Mouse (Mus musculus): ENCODE data around the gene Msi2. TPM values are rescaled to one million over a fixed set of nuclear protein-coding genes. Genes with fewer than 3 reads are reported as not detected.

The Msi2 gene
- polyA plus RNA-seq, 1 experiment from 2014 or later = 25.6 TPM

DNA sequence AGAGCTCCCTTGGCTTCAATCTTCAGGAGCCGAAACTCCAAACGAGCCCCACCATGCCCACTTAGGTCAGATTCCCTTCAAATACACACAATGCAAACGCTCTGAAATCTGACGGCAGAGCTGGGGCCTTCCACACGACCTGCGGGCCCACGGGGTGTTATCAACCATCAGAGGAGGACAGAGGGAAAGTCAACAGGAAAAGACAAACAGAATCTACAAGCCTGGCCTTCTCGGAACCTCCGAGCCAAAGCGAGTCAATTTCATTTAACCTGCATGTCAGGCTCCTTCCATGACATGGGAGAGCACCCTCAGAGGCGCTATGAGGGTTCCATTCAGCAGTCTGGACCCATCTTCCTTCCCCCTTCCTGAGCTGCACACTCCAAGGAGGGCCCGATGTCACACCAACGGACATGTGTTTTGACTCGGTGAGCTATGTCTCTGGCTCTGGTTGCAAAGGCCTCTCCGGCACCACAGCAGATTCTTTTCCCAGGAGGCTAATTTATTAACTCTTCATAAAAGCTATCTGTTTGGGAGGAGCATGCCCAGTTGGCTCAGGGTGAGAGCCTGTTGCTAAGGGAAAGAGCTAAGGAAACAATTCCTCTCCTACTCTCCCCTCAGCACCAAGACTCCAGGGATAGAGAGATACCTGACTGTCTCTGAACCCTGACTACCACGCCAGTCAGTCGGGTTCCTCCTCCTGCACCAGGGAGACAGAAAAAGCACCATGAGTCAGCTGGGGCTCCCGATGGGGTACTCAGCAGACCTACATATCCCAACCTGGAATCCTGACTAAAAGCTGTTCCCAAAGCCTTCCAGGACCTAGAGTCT, 42.6 kb downstream of the Msi2 start:
- Histone ChIP-seq H3K27ac (ENCODE audit: low read depth, low read length) (peak overlapping the region; percentile 62; the same call in 1 of the 2 replicates), H3K9me3 (ENCODE audit: control insufficient read depth, low read length) (no peaks in the 10 kb centered on the region), H3K4me2 (ENCODE audit: low read depth, low read length) (no peak overlapping the region), H3K9ac (replicated peaks; ENCODE audit: low read depth, low read length) (no peak overlapping the region), H3K27me3 (ENCODE audit: control insufficient read depth, insufficient read depth, low read length) (no peaks in the 10 kb centered on the region), H3K36me3 (ENCODE audit: control insufficient read depth, insufficient read depth, low read length) (peaks cover 18% of the 10 kb centered on the region; the same call in 1 of the 2 replicates), H3K4me3 (ENCODE audit: low read depth, low read length) (no peak overlapping the region), H3K4me1 (ENCODE audit: control insufficient read depth, insufficient read depth, low read length) (peaks cover 14% of the 10 kb centered on the region)
- 0 out of 2 replicates have a peak, but pooled peaks have one; percentile 49 for ATAC-seq (ENCODE audit: low read depth)
- WGBS = 68% methylated on average over 18 of the region's 18 CpGs

GRCm38 (mm10) chr11:88674075-88674474, 44.2 kb downstream of the Msi2 start:
- H3K27ac ChIP-seq (ENCODE audit: low read depth, low read length) = no peak overlapping the region

GRCm38 (mm10) chr11:88670925-88671324, 47.4 kb downstream of the Msi2 start:
- WGBS = 75% methylated on average over 5 of the region's 5 CpGs
- H3K27ac ChIP-seq (ENCODE audit: low read depth, low read length) = no peak overlapping the region
- peaks cover 12% of the 10 kb centered on the region; the same call in 1 of the 2 replicates for H3K36me3 ChIP-seq (ENCODE audit: control insufficient read depth, insufficient read depth, low read length)

More at GRCm38 (mm10) chr11:88674075-88674474, 44.2 kb downstream of the Msi2 start:
- Histone ChIP-seq H3K4me2 (ENCODE audit: low read depth, low read length) (no peak overlapping the region), H3K9me3 (ENCODE audit: control insufficient read depth, low read length) (no peaks in the 10 kb centered on the region), H3K4me3 (ENCODE audit: low read depth, low read length) (no peak overlapping the region), H3K4me1 (ENCODE audit: control insufficient read depth, insufficient read depth, low read length) (peaks cover 14% of the 10 kb centered on the region), H3K27me3 (ENCODE audit: control insufficient read depth, insufficient read depth, low read length) (no peaks in the 10 kb centered on the region), H3K9ac (replicated peaks; ENCODE audit: low read depth, low read length) (no peak overlapping the region), H3K36me3 (ENCODE audit: control insufficient read depth, insufficient read depth, low read length) (peaks cover 12% of the 10 kb centered on the region; the same call in 1 of the 2 replicates)
- 92% methylated on average over 9 of the region's 9 CpGs for WGBS
- no peak for ATAC-seq (ENCODE audit: low read depth)

GRCm38 (mm10) chr11:88669106-88669505, 49.2 kb downstream of the Msi2 start:
- WGBS = 94% methylated on average over 7 of the region's 7 CpGs
- no peak overlapping the region for H3K4me3 ChIP-seq (ENCODE audit: low read depth, low read length)
- 0 out of 2 replicates have a peak, but pooled peaks cover 4% of the 10 kb centered on the region for H3K4me1 ChIP-seq (ENCODE audit: control insufficient read depth, insufficient read depth, low read length)
- H3K27ac ChIP-seq (ENCODE audit: low read depth, low read length) = no peak overlapping the region
- H3K9ac ChIP-seq (replicated peaks; ENCODE audit: low read depth, low read length) = no peak overlapping the region
- H3K36me3 ChIP-seq (ENCODE audit: control insufficient read depth, insufficient read depth, low read length) = peaks cover 12% of the 10 kb centered on the region; the same call in 1 of the 2 replicates
- no peaks in the 10 kb centered on the region for H3K9me3 ChIP-seq (ENCODE audit: control insufficient read depth, low read length)
- ATAC-seq (ENCODE audit: low read depth) = no peak
- H3K27me3 ChIP-seq (ENCODE audit: control insufficient read depth, insufficient read depth, low read length) = no peaks in the 10 kb centered on the region
- H3K4me2 ChIP-seq (ENCODE audit: low read depth, low read length) = no peak overlapping the region

More at GRCm38 (mm10) chr11:88670925-88671324, 47.4 kb downstream of the Msi2 start:
- H3K9me3 ChIP-seq (ENCODE audit: control insufficient read depth, low read length) = no peaks in the 10 kb centered on the region
- no peaks in the 10 kb centered on the region for H3K27me3 ChIP-seq (ENCODE audit: control insufficient read depth, insufficient read depth, low read length)
- peaks cover 2% of the 10 kb centered on the region; the same call in 1 of the 2 replicates for H3K4me1 ChIP-seq (ENCODE audit: control insufficient read depth, insufficient read depth, low read length)
- no peak overlapping the region for H3K9ac ChIP-seq (replicated peaks; ENCODE audit: low read depth, low read length)
- H3K4me3 ChIP-seq (ENCODE audit: low read depth, low read length) = no peak overlapping the region
- ATAC-seq (ENCODE audit: low read depth) = no peak
- no peak overlapping the region for H3K4me2 ChIP-seq (ENCODE audit: low read depth, low read length)

DNA sequence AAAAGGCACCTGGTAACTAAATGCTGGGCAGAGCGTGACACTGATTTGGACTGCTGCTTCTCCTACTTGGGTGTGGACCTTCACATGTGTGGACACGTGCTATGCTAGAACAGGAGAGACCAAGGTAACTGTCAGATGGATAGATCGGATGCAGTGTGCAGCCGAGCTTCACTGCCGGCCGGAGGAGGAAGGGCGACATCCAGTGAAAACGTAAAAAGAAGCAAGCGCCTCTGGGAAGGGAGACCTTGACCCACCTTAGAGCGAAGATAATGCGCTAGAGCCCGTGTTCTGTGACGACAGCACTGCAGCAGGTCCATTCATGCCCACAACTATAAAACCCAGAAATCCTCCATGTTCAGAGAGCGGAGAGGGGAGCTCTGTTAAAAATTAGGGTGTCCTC, 50.0 kb downstream of the Msi2 start:
- H3K36me3 ChIP-seq (ENCODE audit: control insufficient read depth, insufficient read depth, low read length) = peaks cover 12% of the 10 kb centered on the region; the same call in 1 of the 2 replicates
- H3K27me3 ChIP-seq (ENCODE audit: control insufficient read depth, insufficient read depth, low read length) = no peaks in the 10 kb centered on the region
- no peak overlapping the region for H3K9ac ChIP-seq (replicated peaks; ENCODE audit: low read depth, low read length)
- 92% methylated on average over 14 of the region's 14 CpGs for WGBS
- no peak for ATAC-seq (ENCODE audit: low read depth)
- H3K4me2 ChIP-seq (ENCODE audit: low read depth, low read length) = no peak overlapping the region
- H3K4me3 ChIP-seq (ENCODE audit: low read depth, low read length) = no peak overlapping the region
- 0 out of 2 replicates have a peak, but pooled peaks cover 4% of the 10 kb centered on the region for H3K4me1 ChIP-seq (ENCODE audit: control insufficient read depth, insufficient read depth, low read length)
- H3K9me3 ChIP-seq (ENCODE audit: control insufficient read depth, low read length) = no peaks in the 10 kb centered on the region
- no peak overlapping the region for H3K27ac ChIP-seq (ENCODE audit: low read depth, low read length)

DNA sequence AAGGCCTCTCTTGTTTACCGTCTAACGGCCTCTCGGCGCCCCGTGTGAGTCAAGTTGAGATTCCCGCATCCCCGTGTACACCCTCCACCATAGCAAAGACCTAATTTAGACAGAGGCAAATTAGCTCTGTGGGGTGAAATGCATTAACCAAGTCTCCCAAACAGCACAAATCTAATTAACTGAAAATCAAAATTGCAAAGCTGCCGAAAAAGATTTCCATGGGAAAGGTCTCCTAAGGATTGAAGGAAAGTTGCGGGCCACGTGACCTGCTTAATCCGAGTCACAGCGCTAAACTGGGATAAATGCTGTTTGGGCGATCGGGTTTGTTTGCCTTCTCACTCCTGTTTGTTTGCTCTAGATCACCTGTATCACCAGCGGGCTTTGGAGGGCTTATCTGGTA, 52.5 kb downstream of the Msi2 start:
- WGBS = 69% methylated on average over 15 of the region's 15 CpGs

GRCm38 (mm10) chr11:88661444-88662180, 56.7 kb downstream of the Msi2 start:
- Histone ChIP-seq H3K27ac (ENCODE audit: low read depth, low read length) (no peak overlapping the region), H3K4me2 (ENCODE audit: low read depth, low read length) (no peak overlapping the region), H3K4me1 (ENCODE audit: control insufficient read depth, insufficient read depth, low read length) (peaks cover 9% of the 10 kb centered on the region; the same call in 1 of the 2 replicates), H3K9ac (replicated peaks; ENCODE audit: low read depth, low read length) (no peak overlapping the region), H3K9me3 (ENCODE audit: control insufficient read depth, low read length) (no peaks in the 10 kb centered on the region), H3K4me3 (ENCODE audit: low read depth, low read length) (no peak overlapping the region), H3K27me3 (ENCODE audit: control insufficient read depth, insufficient read depth, low read length) (no peaks in the 10 kb centered on the region), H3K36me3 (ENCODE audit: control insufficient read depth, insufficient read depth, low read length) (no peaks in the 10 kb centered on the region)
- WGBS = 87% methylated on average over 11 of the region's 11 CpGs
- no peak for ATAC-seq (ENCODE audit: low read depth)

More for the DNA sequence above, 52.5 kb downstream of the Msi2 start:
- H3K27me3 ChIP-seq (ENCODE audit: control insufficient read depth, insufficient read depth, low read length) = no peaks in the 10 kb centered on the region
- H3K27ac ChIP-seq (ENCODE audit: low read depth, low read length) = no peak overlapping the region
- no peak overlapping the region for H3K4me3 ChIP-seq (ENCODE audit: low read depth, low read length)
- no peaks in the 10 kb centered on the region for H3K9me3 ChIP-seq (ENCODE audit: control insufficient read depth, low read length)
- H3K4me2 ChIP-seq (ENCODE audit: low read depth, low read length) = no peak overlapping the region
- 0 out of 2 replicates have a peak, but pooled peaks cover 4% of the 10 kb centered on the region for H3K4me1 ChIP-seq (ENCODE audit: control insufficient read depth, insufficient read depth, low read length)
- no peak for ATAC-seq (ENCODE audit: low read depth)
- H3K36me3 ChIP-seq (ENCODE audit: control insufficient read depth, insufficient read depth, low read length) = no peaks in the 10 kb centered on the region
- no peak overlapping the region for H3K9ac ChIP-seq (replicated peaks; ENCODE audit: low read depth, low read length)

DNA sequence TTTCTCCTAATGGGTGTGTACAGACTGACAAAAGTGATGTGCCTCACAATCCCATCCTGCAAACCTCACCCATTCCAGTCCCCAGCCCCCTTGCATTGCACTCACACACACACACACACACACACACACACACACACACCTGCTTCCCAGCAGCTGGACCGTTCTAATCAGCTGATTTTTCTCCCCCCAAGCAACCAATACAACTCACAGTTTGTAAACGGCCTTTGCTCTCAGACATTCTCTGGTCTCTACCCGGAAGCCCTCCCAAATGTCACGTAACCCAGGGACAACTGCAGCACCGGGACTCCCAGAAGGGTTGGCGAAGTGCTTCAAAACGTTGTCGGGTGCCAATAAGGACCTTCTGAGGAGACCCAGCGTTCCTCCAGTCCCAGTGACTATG, 57.9 kb downstream of the Msi2 start:
- Histone ChIP-seq H3K36me3 (ENCODE audit: control insufficient read depth, insufficient read depth, low read length) (no peaks in the 10 kb centered on the region), H3K4me2 (ENCODE audit: low read depth, low read length) (no peak overlapping the region), H3K27me3 (ENCODE audit: control insufficient read depth, insufficient read depth, low read length) (no peaks in the 10 kb centered on the region), H3K9ac (replicated peaks; ENCODE audit: low read depth, low read length) (no peak overlapping the region), H3K9me3 (ENCODE audit: control insufficient read depth, low read length) (no peaks in the 10 kb centered on the region), H3K4me1 (ENCODE audit: control insufficient read depth, insufficient read depth, low read length) (peaks cover 6% of the 10 kb centered on the region; the same call in 1 of the 2 replicates), H3K27ac (ENCODE audit: low read depth, low read length) (no peak overlapping the region), H3K4me3 (ENCODE audit: low read depth, low read length) (no peak overlapping the region)
- 63% methylated on average over 9 of the region's 9 CpGs for WGBS
- no peak for ATAC-seq (ENCODE audit: low read depth)

Measured in neural tube, embryonic 14.5 days (tissue).